Comparison of ENCODE assay signal across 8 mouse cellular contexts in the genomic region with DNA sequence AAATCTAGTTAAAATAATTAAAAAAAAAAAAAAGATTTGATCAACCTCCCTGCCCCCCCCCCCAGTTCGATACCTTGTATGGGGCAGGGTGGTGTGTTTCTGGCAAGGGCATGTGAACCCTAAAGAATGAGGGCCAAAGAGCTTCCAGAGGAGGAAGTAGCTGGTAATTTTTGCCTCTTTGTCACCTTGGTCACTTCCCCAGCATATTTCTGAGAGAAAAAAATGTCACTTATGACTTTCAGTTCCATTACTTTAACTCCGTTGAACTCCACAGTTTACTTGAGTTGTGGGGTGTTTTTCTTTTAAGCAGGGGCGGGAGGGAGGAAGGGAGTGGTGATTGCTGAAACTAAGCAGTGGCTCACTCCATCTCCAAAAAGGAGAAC. TPM values are rescaled to one million over a fixed set of nuclear protein-coding genes. Genes with fewer than 3 reads are reported as not detected.
DNase-seq lines count a peak whose midpoint lies in the region; ATAC-seq lines count a peak whose summit lies in the region.

No protein-coding gene starts in this region.

- no peaks in the 10 kb centered on the region for H3K27me3 ChIP-seq in embryonic facial prominence, embryonic 11.5 days (ENCODE audit: control insufficient read depth, insufficient read depth, low read length)
- H3K27me3 ChIP-seq in hindbrain, embryonic 14.5 days (ENCODE audit: control insufficient read depth, insufficient read depth, low read length): no peaks in the 10 kb centered on the region
- no peaks in the 10 kb centered on the region for H3K27me3 ChIP-seq in lung, embryonic 16.5 days (ENCODE audit: control insufficient read depth, insufficient read depth, low read depth, low read length)
- no peaks in the 10 kb centered on the region for H3K27me3 ChIP-seq in splenic B cell, adult 2 months (ENCODE audit: control insufficient read depth, insufficient read depth, low read length, poor library complexity, severe bottlenecking)

- peak; percentile 15 to 26 for DNase-seq in spleen, postnatal 36 days (ENCODE audit: low spot score in 2 of 2)
- no peak for DNase-seq in spleen, postnatal 14 days (ENCODE audit: low spot score in 2 of 2)
- peak; percentile 8 for DNase-seq in embryonic facial prominence, embryonic 11.5 days (ENCODE audit: low spot score)
- no peak for DNase-seq in hindbrain, embryonic 14.5 days (ENCODE audit: low spot score)
- peak; percentile 57 for DNase-seq in splenic B cell, adult 2 months (ENCODE audit: low read depth, low spot score)
- no peak for DNase-seq in layer of hippocampus, adult 8-10 months (ENCODE audit: low spot score in 2 of 2)
- DNase-seq in spleen, adult 18-20 months: no peak

- 17% methylated on average over 3 of the region's 3 CpGs for WGBS in embryonic facial prominence, embryonic 11.5 days
- WGBS in hindbrain, embryonic 14.5 days: 25% methylated on average over 3 of the region's 3 CpGs
- WGBS in lung, embryonic 16.5 days: 12% methylated on average over 3 of the region's 3 CpGs

- H3K4me1 ChIP-seq in embryonic facial prominence, embryonic 11.5 days (ENCODE audit: control insufficient read depth, insufficient read depth, low read length): no peaks in the 10 kb centered on the region
- H3K4me1 ChIP-seq in hindbrain, embryonic 14.5 days (replicated peaks; ENCODE audit: control insufficient read depth, insufficient read depth, low read length): 0 out of 2 replicates have a peak, but pooled peaks cover 10% of the 10 kb centered on the region
- peaks cover 2% of the 10 kb centered on the region; the same call in 1 of the 2 replicates for H3K4me1 ChIP-seq in lung, embryonic 16.5 days (replicated peaks; ENCODE audit: control insufficient read depth, insufficient read depth, low read length)

- H3K27ac ChIP-seq in embryonic facial prominence, embryonic 11.5 days (replicated peaks; ENCODE audit: low read depth, low read length): peak overlapping the region; percentile 67
- peak overlapping the region; percentile 92 for H3K27ac ChIP-seq in hindbrain, embryonic 14.5 days
- peak overlapping the region; percentile 97 for H3K27ac ChIP-seq in lung, embryonic 16.5 days (ENCODE audit: low read length)

- no peaks in the 10 kb centered on the region for H3K9me3 ChIP-seq in embryonic facial prominence, embryonic 11.5 days (replicated peaks; ENCODE audit: control insufficient read depth, low read length)
- no peaks in the 10 kb centered on the region for H3K9me3 ChIP-seq in hindbrain, embryonic 14.5 days (ENCODE audit: control insufficient read depth, low read length)
- H3K9me3 ChIP-seq in lung, embryonic 16.5 days (ENCODE audit: control insufficient read depth, low read length): no peaks in the 10 kb centered on the region

- peak overlapping the region; percentile 25; the same call in 1 of the 2 replicates for H3K4me2 ChIP-seq in embryonic facial prominence, embryonic 11.5 days (ENCODE audit: low read depth, low read length)
- H3K4me2 ChIP-seq in hindbrain, embryonic 14.5 days (replicated peaks): peak overlapping the region; percentile 54
- peak overlapping the region; percentile 53 for H3K4me2 ChIP-seq in lung, embryonic 16.5 days (ENCODE audit: low read depth, low read length)

- H3K9ac ChIP-seq in embryonic facial prominence, embryonic 11.5 days (replicated peaks; ENCODE audit: low read length): peak overlapping the region; percentile 26
- peak overlapping the region; percentile 40 for H3K9ac ChIP-seq in hindbrain, embryonic 14.5 days
- peak overlapping the region; percentile 70 for H3K9ac ChIP-seq in lung, embryonic 16.5 days (ENCODE audit: low read length)

- H3K4me3 ChIP-seq in embryonic facial prominence, embryonic 11.5 days (ENCODE audit: low read depth, low read length): peak overlapping the region; percentile 40
- peak overlapping the region; percentile 44 for H3K4me3 ChIP-seq in hindbrain, embryonic 14.5 days (replicated peaks; ENCODE audit: low read length)
- H3K4me3 ChIP-seq in lung, embryonic 16.5 days (ENCODE audit: low read length): peak overlapping the region; percentile 53

- H3K36me3 ChIP-seq in embryonic facial prominence, embryonic 11.5 days (replicated peaks; ENCODE audit: control insufficient read depth, insufficient read depth, low read depth, low read length): no peaks in the 10 kb centered on the region
- H3K36me3 ChIP-seq in hindbrain, embryonic 14.5 days (replicated peaks; ENCODE audit: control insufficient read depth, insufficient read depth): no peaks in the 10 kb centered on the region
- H3K36me3 ChIP-seq in lung, embryonic 16.5 days (ENCODE audit: control insufficient read depth, insufficient read depth, low read length): no peaks in the 10 kb centered on the region; the same call in 1 of the 2 replicates
- H3K36me3 ChIP-seq in splenic B cell, adult 2 months (ENCODE audit: control insufficient read depth, insufficient read depth, low read length, poor library complexity, severe bottlenecking): no peaks in the 10 kb centered on the region

- ATAC-seq in embryonic facial prominence, embryonic 11.5 days (replicated peaks; ENCODE audit: insufficient number of reproducible peaks, low FRiP score, low TSS enrichment, low read depth): no peak
- no peak; the same call in 1 of the 2 replicates for ATAC-seq in hindbrain, embryonic 14.5 days (ENCODE audit: low FRiP score)
- ATAC-seq in lung, embryonic 16.5 days (ENCODE audit: low read depth): peak; percentile 13; the same call in 1 of the 2 replicates

RNA-seq across cellular contexts. Expression of gene Xiap, which starts 9.4 kb away (rescaled TPM):
- 13.1 and 16.7 TPM in 2 replicates for polyA plus RNA-seq in embryonic facial prominence, embryonic 11.5 days (2014; fragmentation: Nextera tagmentation; extraction: Ambion mirVana)
- polyA plus RNA-seq in hindbrain, embryonic 14.5 days (2014; fragmentation: Nextera tagmentation; extraction: Ambion mirVana): 14.7 and 16.1 TPM in 2 replicates
- polyA plus RNA-seq in lung, embryonic 16.5 days (2015; fragmentation: Nextera tagmentation; extraction: Ambion mirVana): 18.5 and 20.1 TPM in 2 replicates
- 10 to 100 TPM; 42.4 to 52.9 (median 47.9) TPM for total RNA-seq in layer of hippocampus, adult 8-10 months (2022)

Comparison
In these comparisons a context has a peak if more than half of its experiments do, and no peak if none do; other contexts are left out.
1. DNase-seq: peak in spleen, postnatal 36 days (2 of 2), embryonic facial prominence, embryonic 11.5 days (single experiment) and splenic B cell, adult 2 months (single experiment); none in spleen, postnatal 14 days (0 of 2), hindbrain, embryonic 14.5 days (single experiment), layer of hippocampus, adult 8-10 months (0 of 2) and spleen, adult 18-20 months (0 of 2).
2. Peak in every context shown above with its lines, with median percentiles within 50 percentile points of each other: H3K27ac ChIP-seq, H3K4me2 ChIP-seq, H3K4me3 ChIP-seq and H3K9ac ChIP-seq.